Mouse (Mus musculus) kidney, adult 2 months (tissue): ENCODE results near the gene Ovol2.

Experiments used
- CTCF ChIP-seq: fragments of 200-500 bp; conservative IDR thresholded peaks from 2 replicates; pipeline ENCODE4 v1.5.1; 2011; ENCODE audit warnings: low read depth, mild to moderate bottlenecking, control low read depth, low read length, moderate library complexity, mixed read lengths; ENCODE audit not compliant: insufficient read depth, insufficient read length
- POLR2A ChIP-seq: fragments of 200-500 bp; IDR thresholded peaks from one replicate; pipeline ENCODE4 v1.6.1; 2011; ENCODE audit warnings: low read depth, low read length, control low read depth

DNA sequence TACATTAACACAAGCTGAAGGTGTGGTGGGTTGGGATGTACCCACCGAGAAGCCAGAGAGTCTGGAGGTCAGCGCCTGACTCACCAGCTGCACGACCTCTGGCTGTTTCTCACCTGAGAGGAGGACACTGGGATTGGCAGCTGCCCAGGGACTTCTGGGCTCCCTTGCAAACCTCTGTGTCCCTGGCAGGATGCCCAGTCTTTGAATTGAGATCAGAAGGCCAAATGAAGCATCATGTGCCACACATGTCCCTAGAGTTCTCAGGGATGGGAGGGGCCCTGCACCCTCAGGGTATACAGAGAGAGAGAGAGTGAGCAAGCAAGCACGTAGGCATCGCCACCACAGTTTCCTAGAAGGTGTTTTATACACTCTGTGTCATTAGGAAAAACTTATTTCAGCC is 52.2 kb downstream of the Ovol2 start:
- TF ChIP-seq CTCF (no peak), POLR2A (no peak)
